Mouse (Mus musculus) kidney, postnatal 10 days (tissue): ENCODE measurements around the gene H2-Ke6.
"Not testable (repeated sequence)": the region's sequence is repeated elsewhere in the genome, so short reads cannot be mapped to it uniquely, and the experiment has no call there.

Experiments used
- DNase-seq: peaks from one replicate; pipeline ENCODE4 v3.0.0; 2021; ENCODE audit warnings: mixed read lengths

Gene H2-Ke6

DNA sequence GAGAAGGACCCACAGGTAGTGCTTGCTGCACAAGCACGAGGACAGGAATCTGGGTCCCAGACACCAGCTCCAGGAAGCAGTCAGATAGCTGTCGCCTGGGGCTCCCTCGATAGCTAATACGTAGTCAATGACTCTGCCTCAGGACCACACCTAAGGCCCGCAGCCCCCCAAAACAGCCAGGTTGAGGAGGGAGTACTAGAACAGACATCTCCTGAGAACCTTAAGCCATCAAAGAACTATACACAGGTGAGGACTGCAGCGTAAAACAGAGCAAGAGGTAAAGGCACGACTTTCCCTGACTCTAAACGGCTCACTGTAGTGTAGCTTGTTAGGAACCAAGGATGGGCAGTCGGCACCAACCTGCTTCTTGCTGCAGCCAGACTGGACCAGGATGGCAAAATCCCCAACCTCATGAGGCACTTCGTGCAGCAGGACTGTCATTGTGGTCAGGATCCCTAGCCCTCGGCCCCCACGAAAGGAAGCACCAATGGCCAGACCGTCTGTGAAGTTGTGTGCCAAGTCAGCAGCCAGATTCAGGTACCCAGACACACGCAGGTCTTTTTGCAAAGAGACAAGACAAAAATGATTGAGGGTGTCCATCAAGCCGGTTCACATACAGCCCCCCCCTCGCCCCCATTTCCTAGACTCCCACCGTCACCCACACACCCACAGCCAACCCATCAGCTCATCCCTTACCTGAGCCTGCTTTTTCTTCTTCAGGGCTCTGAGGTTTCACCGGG, 1.5 kb upstream of the H2-Ke6 start:
- no peak for DNase-seq

DNA sequence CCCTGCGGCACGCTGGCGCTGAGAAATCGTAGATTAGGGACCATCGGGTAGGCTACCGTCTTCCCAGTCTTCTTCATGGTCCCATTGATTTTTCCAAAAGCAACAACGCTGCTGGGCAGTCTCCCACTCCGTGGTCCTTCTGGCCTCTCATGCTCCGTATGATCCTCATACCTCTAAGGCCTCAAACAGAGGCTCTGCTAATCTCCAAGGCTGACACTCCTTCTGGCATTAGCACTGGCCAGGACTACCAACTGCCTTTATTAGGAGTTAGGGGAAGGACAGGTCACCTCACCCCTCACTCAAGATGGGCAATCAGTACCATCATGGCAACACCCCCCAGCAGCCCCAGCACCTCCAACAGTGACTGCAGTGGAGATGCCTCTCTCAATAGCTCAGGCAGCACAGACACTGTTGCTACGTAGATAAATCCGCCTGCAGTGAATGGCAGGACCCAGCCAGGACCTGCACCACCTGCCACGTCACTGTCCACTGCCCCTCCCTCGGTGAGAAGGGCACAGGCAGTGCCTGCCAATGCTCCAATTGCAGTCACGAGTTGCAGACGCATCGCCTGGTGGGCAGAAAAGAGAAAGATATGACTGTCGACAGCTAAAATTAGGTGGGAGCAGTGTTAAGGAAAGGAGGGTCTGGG, 765 bp upstream of the H2-Ke6 start:
- DNase-seq, result no peak

DNA sequence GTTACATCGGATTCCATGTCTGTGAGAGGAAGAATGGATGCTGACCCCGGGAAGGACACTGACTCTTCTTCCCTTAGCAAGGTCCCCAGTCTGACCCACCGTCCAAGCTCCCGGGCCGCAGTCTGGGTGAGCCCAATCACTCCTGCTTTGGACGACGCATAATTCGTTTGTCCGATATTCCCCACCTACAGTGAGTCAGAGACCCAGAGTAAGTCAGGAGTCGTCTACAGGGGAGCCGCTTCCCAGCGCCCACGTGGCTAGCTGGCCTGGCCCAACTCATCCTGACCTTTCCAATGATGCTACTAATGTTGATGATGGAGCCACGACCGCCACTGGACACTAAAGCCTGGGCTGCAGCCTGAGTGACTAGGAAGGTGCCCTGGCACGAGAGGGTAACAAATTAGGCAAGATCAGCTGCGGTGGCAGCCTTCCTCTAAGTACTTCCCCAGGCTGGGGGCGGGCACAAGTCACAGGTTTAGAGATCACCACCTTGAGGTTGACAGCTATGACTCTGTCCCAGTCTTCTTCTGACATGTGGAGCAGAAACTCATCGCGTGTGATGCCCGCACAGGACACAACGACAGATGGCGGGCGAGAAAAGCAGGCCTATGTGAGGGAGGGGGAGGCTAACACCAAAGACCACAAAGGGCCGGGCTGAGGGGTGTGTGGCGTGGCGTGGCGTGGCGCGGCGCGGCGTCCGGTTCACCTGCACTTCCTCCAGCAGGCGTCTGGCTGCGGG, 774 bp downstream of the H2-Ke6 start:
- DNase-seq, result no peak

DNA sequence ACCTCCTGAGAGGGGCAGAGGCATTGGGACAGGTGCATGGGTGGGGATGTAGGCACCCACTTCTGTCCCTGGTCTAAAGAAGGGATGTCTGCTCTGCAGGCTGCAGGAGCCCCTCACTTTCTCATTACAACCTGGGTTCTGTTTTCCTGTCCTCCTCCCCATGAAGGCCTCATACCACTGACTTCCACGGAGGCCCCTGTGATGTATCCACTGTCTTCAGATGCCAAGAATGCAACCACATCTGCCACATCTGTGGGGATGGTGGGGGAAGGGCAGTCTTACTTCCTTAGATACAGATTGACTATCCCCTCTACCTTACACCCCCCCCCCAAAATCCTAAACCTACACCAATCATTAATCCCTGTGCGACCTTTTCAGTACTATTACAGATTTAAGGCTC, 1.6 kb downstream of the H2-Ke6 start:
- DNase-seq, result no peak

DNA sequence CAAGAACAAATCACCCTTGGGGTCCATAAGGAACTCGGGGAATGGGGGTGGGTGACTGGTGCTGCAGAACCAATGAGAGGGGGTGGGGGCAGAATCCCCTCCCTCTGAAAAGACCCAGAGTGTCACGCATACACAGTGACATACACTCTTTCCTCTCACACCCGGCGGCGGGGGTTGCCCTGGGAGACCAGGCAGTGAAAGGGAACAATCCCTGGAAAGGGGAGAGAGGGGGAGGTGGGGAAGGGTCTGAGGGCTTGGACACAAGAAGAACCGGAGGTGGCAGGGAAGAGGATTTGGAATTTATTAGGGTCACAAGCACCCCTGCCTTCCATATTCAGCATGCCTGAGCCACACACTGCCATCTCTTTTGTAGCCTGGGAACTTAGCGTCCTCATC, 2.1 kb downstream of the H2-Ke6 start:
- peak; percentile 34 for DNase-seq

DNA sequence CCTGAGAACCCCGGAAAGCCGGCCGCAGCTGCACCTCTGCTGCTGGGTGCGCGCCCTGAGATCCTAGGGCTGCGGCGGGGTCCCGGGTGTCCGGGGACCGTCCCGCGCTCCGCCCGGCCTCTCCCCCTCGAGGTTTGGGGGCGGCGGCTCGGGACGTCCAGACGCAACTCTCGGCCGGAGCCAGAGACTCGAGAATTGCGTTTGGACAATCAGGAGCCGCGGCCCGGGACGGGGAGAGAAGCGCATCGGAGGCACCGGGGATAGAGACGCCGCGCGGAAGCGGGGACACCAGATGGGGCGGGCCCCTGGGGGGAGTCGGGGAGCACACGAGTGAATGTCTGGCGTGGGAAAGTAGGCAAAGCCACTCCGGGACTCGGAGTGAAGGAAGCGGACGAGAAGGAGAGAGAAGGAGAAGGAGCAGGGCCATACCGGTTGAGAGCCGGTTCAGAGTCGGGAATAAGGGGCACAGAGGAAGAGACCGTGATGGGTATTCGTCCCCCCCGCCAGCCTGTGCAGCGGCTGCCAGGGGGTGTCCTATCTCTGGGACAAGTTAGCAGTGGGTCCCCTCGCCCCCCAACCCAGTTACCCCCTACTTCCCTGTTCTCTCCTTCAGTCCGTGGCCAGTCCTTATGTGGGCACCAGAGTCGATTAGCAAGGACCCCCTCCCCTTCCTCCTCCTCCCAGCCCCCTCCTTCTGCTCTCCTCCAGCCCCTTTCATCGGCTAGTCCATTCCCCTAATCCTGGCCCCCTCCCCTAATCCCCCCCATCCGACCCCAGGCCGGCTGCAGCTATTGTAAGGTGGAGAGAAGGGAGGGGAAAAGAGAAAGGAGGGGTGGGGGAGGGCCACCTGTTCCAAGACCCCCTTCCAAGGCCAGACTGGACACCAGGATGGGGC, 2.8 kb downstream of the H2-Ke6 start:
- no peak for DNase-seq

DNA sequence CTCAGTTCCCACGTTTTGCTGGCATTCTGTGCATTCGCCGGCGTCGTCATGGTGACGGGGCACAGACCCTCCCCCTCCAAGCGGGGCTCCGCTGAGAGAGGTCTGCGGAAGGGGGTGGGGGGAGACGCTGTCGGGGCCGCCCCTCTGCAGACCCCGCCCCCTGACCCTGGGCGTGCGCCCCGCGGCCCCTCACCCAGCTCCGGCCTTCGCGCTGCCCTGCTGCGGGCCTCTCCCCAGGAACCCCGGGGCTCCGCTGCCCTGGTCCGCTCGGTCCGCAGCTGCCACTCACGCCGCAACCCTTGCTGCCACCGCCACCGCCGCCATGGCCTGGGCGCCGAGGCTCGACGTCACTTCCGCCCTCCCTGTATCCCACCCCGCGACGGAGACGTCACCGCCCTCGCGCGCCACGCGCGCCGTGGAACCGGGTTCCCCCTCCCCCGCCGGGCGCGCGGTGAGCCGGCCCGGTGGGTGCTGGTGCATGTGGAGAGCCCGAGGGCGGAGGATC, 3.5 kb downstream of the H2-Ke6 start, which contains the start of gene Ring1:
Gene Ring1 (minus strand): TSS at position 364 of the 505 bp plus-strand sequence.
- peak; percentile 92 for DNase-seq

DNA sequence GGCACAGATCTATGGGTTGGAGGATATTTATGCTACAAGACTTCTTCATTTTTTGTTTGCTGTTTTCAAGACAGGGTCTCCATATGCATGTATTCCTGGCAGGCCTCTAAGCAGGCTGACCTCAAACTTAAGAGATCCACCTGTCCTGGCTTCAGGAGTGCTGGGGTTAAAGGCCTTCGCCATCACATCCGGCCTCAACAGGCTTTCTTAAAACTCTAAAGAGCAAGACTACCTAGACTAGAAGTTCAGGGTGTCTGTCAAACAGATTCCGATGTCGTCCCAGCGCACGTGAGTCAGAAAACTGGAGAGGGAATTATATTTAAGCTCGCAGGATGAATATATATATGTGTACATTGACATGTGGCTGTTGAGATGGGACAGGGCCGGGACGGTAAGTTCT, 4.2 kb downstream of the H2-Ke6 start:
- DNase-seq, result no peak

DNA sequence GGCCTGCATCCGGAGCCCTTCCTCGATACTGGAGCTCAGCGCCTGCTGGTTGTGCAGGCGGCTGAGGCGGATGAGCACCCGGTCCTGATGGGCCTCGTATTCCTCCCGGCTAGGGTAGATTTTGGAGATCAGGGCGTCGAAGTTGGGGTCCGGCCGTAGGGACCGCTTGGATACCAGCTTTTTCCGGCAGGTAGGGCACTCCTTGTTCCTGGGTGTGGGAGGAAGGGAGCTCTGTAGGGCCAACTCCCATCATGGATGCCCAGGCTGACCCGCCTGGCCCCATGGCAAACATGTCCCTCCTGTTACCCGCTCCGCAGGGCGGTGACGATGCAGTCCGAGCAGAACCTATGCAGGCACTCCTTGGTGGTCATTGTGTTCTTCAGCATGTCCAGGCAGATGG, 4.9 kb downstream of the H2-Ke6 start:
- DNase-seq, result peak; percentile 14

DNA sequence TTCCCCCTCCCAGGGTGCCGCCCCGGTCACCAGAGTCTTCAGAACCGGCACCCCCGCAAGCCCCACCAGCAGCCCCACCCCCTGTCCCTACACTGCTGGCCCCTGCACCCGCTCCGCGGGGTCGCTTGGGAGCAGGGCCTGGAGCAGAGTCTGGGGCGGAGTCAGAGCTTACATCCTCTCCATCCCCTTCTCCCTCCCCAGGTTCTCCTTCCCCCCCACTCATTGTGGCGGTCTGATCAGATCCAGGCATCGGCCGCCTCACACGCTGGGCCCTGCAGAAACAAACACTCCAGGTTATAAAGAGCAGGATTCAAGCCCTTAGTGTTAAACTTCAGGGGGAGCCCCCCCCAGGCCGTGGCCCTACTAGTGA, 5.5 kb downstream of the H2-Ke6 start:
- peak; percentile 10 for DNase-seq

DNA sequence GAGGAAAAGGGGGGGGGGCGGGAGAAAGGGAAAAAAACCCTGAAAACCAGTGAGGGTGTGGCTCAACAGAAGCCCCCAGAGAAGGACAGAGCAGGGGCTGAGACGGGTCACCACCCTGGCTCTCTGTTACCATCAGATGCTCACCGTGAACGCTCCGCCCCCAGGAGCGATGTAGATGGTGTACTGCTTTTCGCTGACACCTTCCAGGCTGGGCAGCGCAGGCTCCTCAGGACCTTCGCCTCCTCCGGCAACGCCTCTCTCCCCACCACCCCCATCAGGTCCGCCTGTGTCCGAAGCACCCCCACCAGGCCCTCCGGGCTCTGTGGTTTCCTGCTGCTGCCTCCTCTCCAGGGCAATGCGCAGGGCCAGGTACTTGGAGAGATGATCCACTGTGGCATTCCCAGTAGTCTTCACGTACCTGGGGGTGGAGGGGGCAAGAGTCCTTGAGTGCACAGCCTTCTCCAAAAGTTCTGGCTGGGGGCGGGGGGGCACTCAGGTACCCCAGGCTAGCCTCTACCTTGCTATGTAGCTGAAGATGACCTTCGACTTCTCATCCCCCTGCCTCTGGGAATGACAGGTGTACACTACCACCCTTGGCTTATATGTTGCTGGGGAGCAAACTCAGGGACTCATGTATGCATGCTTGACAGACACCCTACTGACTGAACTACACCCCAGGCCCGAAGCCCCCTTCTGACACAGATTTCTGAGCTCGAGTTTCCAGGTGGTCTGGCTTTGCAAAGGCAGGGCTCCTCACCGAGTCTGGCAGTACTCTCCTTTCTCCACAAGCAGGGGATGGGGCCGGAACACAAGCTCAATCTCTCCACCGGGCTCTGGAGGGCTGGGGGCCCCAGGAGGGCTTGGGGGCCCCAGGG, 6.1 kb downstream of the H2-Ke6 start:
- no peak for DNase-seq

DNA sequence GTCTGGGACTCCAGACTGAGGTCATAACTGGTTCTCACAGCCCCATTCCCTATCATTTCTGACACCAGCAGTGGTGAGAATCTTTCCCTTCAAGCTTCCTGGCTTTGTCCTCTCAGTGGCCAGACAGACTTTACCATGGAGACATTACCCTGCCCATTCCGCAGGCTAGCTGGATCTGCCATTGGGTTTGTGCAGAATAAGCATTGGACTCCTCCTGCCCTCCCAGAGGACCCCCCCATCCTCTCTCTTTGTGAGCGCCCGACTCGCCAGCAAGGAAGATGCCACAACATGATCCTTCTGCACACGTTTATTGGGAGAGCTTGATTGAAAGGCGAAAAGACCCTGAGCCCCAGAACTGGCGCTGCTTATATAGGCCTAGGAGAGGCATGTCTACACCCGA, 14.4 kb downstream of the H2-Ke6 start:
- no peak for DNase-seq

DNA sequence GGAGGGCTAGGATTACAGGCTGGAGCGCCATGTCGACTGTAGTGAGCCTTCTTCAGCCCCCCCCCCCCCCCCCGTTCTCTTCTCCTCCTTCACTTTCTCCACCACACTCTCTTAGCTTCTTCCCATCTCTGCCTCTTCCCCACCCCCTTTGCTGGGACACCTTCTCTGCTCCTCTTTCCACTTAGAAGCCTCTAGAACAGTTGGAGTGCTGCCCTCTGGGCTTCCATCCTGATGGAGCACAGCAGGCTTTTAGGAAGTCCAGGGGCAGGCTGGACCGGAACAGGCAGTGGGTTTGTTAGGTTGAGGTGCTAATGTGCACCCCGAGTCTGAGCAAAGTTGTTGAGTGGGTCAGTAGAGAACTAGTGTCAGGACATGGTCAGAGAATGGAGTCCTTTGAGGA, 17.7 kb downstream of the H2-Ke6 start:
- DNase-seq, result no peak

DNA sequence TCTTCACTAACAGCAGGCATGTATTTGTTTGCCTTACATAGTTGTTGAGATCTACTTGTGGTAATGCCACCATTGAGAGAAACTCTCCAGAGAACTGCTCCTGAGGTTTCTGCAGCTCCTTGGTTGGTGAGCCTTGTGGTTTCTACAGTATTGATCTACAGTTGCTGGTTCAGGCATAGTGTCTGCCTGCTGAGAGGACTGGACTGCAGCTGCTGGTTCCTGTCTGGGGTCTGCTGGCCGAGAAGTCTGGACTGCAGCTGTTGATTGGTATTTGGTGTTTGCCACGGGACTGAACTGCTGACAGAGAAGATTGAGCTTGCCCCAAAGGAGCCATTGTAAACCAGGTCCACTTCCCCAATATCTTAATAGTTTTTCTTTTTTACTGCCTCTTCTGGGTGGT, 21.3 kb downstream of the H2-Ke6 start:
- no peak for DNase-seq

DNA sequence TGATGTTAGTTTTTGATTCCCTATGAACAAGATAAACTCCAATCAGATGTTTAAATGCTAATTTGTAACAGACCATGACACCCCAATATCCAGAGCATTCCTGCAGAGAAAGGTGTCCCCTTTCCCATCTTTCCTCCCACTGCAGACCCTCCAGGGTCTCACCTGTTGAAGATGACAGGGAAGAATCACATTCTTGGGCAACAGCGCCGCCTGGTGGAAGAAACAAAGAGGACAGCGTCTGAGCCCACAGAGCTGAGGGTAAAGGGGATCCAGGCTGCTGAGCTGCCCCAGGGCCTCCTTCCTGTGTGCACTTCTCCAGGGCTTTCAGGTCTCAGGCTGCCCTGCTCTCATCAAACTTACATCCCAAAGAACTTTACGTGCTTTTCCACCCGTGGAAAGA, 24.4 kb downstream of the H2-Ke6 start:
- DNase-seq, result peak; percentile 67

DNA sequence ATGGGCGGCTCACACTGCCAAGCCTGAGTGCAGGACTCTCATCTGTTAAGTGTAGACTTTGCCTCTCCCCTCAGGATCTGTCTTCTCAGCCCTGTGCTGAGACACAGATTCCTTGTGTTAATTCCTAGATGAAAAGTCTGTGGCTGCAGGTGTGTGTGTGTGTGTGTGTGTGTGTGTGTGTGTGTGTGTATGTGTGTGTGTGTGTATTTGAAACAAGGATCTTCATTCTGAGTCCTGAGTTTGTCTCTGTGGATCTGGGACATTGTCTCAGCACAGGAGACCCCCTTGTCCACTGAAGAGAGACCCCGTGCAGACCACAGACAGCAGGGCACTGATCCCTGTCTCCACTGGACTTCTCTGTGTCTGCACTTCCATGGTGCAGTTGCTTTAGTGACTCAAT, 27.1 kb downstream of the H2-Ke6 start:
- not testable (repeated sequence) for DNase-seq

DNA sequence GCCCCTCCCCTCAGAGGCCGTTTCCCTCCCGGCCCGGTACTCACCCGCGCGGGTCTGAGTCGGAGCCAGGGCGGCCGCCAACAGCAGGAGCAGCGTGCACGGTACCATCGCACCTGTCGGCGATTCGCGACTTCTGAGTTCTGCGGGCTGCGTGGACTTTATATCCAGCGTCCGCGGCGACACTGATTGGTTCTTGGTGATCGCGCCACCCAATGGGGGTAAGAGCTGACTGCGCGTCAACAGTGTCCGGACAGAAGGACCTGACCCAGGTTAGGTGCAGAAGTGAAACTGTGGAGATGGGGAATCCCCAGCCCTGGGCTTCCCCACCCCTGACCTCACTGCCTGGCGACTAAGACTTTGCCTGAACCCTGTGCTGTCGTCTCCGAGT, 27.7 kb downstream of the H2-Ke6 start, which contains the start of gene H2-K1:
Gene H2-K1 (minus strand): TSS at position 198 of the 388 bp plus-strand sequence.
- peak; percentile 93 for DNase-seq

DNA sequence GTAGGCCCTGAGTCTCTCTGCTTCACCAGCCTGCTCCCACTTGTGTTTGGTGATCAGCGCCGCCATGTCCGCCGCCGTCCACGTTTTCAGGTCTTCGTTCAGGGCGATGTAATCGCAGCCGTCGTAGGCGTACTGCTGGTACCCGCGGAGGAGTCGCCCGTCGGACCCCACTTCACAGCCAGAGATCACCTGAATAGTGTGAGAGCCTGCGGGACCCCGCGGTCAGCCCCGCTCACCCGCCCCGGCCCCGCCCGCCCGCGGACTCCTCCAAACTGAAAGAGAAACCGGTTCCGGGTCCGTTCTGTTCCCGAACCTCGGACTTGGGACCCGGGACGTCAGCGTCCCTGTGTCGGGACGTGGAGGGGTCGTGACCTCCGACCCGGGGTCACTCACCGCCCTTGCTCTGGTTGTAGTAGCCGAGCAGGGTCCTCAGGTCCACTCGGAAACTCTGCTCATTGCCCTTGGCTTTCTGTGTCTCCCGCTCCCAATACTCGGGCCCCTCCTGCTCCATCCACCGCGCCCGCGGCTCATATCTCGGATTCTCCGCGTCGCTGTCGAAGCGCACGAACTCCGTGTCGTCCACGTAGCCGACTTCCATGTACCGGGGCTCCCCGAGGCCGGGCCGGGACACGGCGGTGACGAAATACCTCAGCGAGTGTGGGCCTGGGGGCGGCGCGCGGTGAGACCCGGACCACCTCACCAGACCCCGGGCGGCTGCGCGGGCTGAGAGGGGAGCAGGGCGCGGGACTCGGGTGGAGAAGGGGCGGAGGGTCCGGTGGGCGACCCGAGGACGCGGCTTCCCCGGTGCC, 28.3 kb downstream of the H2-Ke6 start:
- peak; percentile 61 for DNase-seq

DNA sequence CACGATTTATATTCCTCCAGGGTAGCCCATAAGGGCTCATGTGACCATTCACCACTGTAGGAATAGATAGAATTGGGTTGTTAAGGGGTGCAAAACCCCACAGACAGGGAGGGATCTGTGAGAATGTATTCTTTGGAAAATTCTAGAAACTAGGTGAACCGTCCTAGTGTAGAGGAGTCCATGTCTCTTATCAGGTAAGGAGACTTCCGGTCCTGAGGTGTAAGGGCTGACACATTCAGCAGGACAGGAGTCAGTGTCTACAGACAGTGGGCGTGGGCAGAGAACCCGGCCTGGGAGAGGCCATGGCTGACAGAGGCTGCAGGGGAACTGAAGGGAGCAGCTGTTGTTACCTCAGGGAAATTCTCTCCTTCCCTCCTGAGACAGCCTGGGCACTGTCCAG, 29.2 kb downstream of the H2-Ke6 start:
- DNase-seq, result not testable (repeated sequence)

DNA sequence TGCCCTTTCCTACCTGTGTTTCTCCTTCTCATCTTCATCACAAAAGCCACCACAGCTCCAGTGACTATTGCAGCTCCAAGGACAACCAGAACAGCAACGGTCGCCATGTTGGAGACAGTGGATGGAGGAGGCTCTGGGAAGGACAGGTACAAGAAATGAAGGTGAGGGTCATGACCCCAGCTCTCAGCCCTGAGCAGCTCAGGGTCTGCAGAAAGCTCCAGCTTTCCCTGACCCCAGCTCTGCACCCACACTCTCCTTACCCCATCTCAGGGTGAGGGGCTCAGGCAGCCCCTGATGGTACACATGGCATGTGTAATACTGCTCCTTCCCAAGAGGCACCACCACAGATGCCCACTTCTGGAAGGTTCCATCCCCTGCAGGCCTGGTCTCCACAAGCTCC, 30.8 kb downstream of the H2-Ke6 start:
- DNase-seq, result not testable (repeated sequence)

DNA sequence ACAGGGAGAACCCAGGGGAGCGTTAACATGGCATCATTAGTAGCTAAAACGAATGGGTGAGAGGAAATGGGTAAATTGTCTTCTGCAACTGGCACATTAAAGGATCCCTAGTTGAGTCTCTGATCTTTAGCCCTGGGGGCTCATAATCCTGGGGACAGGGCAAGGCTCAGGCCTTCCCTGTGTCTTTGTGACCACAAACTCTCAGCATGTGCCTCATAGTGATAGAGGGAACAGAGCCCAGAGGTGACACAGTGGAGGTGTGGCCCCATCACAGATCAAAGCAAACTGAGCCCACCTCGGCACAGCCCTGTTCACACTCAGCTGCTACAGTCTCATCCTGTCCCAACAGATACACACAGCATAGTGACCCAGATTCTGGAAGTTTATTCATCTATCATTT, 32.2 kb downstream of the H2-Ke6 start:
- no peak for DNase-seq
